Mouse (Mus musculus) mesoderm, embryonic 11.5 days (tissue): ENCODE measurements at regions not wholly inside any gene's neighbourhood (a gene's known extent, or its start where the extent isn't known, plus 50 kb on each side); places are given as distances from the start of the nearest gene placed in this dataset.

ENCODE experiments used
- DNase-seq: peaks from one replicate; pipeline ENCODE4 v3.0.0-alpha.2; 2012; ENCODE audit warnings: low read depth, low spot score

GRCm38 (mm10) chr15:38351701-38352100 is 926.3 kb downstream of the 4930447A16Rik start:
- DNase-seq: no peak

GRCm38 (mm10) chr15:38353371-38353770 is 928.0 kb downstream of the 4930447A16Rik start:
- no peak for DNase-seq

DNA sequence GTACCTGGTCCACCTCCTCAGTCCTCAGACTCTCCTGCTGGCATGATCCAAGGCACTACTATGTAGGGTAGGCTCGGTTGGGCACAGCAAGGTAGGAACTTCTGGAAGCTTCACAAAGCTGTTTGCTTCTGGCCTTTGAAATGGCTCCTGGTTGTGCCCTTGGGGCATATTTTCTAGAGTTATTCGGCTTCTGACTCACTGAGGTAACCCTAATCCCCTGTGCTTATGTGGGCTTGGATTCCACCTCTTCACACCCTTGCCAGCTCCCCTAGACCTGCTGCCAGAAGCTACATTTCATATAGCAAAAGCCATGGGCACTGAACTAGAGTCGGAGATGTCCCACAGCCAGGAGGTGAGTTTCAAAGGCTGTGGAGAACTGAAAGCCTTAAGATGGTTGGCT is 933.7 kb downstream of the 4930447A16Rik start:
- no peak for DNase-seq

DNA sequence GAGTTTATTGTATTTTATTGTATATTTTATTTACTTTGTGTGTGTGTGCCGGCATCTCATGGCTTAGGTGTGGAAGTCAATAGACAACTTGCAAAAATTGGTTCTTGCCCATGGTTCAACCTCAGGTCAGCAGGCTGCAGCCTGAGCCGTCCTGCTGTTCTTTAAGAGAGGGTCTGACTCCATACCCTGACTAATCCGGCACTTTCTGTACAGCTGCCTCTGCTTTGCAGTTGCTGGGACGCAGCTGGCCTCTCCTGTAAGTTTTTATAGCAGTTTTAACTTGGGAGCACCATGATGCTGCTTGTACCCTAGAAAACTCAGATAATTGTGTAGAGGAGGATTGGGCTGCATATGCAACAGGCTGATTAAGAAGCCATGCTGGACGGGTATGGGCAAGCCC is 938.2 kb downstream of the 4930447A16Rik start:
- no peak for DNase-seq

DNA sequence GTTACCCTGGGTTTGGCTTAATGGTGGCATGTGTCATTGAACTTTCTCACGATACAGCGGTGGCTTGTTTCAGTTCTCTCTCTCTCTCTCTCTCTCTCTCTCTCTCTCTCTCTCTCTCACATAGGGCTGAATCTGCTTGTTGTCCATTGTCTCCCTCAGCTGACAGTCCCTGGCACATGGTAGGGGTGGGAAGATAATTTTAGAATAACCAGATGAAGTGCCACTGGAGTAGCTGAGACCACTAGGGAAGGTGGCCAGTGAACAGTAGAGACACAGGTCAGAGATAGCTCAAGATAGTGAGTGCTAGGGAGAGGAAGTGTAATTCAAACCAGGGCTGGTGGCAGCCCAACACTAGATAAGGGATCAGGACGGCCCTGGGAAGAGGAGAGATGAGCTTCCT is 938.7 kb downstream of the 4930447A16Rik start:
- no peak for DNase-seq

GRCm38 (mm10) chr15:38367643-38368042 is 942.3 kb downstream of the 4930447A16Rik start:
- DNase-seq: no peak

DNA sequence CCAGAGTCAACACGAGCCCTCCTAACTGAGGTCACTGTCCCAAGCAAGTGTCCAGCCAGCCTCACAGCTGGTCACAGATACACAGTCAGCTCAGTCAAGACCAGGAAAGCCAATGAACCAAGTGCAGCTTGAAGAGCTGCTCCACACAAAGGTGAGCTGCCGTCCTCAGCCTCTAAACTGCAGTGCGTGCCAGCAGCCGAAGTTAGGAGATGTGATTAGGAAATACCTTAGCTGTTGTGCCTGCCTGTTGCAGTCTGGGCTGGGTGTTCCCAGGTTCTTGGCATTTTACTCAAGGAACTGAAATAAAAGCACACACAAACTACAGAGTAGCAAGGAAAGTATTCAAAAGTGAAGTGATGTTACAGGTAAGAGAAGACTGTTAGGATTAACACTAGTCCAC is 942.9 kb downstream of the 4930447A16Rik start:
- no peak for DNase-seq

- DNase-seq: no peak
Measured at GRCm38 (mm10) chr15:38371404-38372090, 946.2 kb downstream of the 4930447A16Rik start.

DNA sequence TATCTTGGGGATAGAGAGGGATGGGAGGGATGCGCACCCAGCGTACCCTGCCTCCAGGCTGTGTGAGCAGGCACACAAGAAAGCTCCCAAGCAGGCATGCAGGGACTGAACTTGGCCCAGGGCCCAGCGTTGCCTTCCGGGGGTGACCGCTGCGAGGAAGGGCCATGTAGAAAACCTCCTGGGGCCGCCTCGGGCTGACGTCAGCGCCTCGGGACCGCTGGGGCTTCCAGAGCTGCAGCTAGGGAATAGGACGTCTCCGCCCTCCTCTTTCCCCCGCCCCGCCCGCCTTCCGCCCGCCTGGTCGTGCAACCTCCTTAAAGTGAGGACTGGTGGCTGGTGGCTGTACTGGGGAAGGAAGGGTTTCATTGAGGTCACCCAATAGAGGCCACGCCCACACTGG is 948.4 kb downstream of the 4930447A16Rik start:
- peak; percentile 57 for DNase-seq

GRCm38 (mm10) chr15:38374786-38375185 is 949.4 kb downstream of the 4930447A16Rik start:
- no peak for DNase-seq

DNA sequence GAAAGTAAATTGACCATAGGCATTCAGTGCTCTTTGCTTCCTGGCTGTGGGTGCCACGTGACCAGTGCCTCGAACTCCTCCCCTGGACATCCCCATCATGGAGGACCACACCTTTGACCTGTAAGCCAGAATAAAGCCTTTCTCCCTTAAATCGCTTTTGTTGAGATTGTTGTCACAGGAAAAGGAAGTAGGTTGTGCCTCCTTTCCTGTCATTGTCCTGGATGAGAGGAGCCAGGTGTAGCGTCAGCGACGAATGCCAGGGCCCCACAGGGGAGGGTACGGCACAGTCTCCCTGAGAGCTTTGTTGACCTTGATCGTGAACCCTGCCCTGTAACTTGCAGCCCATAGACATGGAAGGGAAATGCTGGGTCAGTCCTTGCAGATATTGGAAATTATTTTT is 952.8 kb downstream of the 4930447A16Rik start:
- DNase-seq: no peak

GRCm38 (mm10) chr15:38387617-38388016 is 962.3 kb downstream of the 4930447A16Rik start:
- no peak for DNase-seq

- DNase-seq: no peak
Measured at GRCm38 (mm10) chr15:38388436-38388835, 963.1 kb downstream of the 4930447A16Rik start.

- DNase-seq: no peak
Measured at GRCm38 (mm10) chr15:38390450-38390849, 965.1 kb downstream of the 4930447A16Rik start.

- DNase-seq: no peak
Measured at GRCm38 (mm10) chr15:38391420-38391819, 966.1 kb downstream of the 4930447A16Rik start.

- no peak for DNase-seq
Measured at GRCm38 (mm10) chr15:38391860-38392259, 966.5 kb downstream of the 4930447A16Rik start.

GRCm38 (mm10) chr15:38392441-38393149 is 967.2 kb downstream of the 4930447A16Rik start:
- no peak for DNase-seq

GRCm38 (mm10) chr15:38398852-38399251 is 973.5 kb downstream of the 4930447A16Rik start:
- no peak for DNase-seq

- DNase-seq: no peak
Measured at GRCm38 (mm10) chr15:38402762-38403161, 977.4 kb downstream of the 4930447A16Rik start.

DNA sequence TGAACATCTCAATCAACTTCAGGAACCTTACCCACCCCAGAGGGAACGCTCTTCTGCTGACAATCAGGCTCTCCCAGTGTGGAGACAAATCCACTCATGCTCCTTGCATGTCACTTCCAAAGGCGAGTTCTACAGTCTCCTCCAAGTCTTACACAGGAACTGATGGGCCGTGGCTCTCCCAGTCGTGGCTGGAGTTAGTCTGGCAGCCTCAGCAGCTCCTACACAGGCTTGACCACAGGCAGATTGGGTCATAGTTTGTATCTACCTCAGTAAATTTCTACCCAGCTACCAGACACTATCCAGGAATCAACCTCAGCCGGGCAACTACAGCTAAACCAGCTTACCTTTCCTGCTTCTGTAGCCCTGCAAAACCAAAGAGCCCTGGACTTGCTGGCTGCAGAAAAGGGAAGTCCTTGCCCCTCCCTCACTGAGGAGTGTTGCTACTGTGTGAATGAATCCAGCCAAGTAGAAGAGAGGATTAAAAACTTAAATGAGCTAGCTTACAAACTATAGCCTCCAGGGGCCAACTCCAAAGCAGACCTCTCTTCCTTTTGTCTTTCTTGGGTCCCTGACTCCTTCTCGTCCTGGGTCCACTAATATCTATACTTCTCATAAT is 978.5 kb downstream of the 4930447A16Rik start:
- DNase-seq: no peak

DNA sequence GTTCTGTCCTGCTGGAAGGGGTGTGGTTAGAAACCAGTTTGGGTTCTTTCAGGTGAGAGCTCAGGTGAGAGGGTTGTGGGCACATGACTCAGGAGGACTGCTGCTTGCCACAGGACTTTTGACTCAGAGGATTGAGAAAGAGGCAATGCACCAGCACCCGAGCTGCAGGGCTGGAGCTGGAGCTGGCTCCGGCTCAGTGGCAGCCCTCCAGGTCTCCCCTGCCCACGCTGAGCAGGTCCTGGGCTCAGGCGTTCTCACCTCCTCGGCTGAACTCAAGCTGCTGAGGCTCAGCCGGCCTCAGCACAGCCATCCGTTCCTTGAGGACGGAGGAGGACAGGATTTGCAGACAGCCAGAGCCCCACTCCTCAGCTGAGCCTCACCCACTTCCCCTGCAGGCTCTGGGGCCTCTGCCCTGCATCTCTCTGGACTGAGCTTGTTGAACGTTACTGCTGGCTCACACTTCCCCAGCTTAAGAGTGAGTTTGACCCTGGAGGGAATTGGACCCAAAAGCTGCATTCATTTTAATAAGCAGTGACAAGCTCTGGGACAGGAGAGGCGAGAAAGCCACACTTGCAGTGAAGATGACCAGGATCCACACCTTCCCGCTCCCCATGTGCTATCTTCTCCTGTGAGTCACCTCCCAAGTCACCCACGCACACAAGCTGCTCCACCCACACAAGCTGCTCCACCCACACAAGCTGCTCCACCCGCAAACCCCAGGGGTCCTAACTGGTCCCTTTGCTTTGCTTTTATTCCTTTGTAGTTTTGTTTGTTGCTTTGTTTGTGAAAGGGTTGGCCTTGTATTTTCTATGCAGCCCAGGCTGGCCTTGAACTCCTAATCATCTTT is 981.0 kb downstream of the 4930447A16Rik start:
- no peak for DNase-seq

DNA sequence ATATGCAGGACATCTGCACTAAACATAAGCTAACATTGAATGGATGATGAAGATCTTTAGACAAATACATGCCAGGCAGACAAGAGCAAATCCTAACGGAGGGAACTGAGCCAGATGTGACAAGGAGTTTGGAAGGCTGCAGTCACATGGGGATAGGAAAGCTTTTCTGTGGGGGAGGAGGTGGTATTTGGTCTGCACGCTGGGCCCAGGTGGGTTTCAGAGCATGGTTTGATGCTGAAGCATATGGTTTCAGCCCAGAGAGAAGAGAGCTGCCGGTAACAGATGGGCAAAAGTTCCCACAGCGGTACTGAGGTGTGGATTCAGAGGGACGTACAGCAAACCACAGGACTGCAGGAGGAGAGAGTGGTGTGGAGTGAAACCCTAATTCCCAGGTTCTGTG is 982.1 kb downstream of the 4930447A16Rik start:
- no peak for DNase-seq
